Mouse (Mus musculus) brain, embryonic 18.5 days (tissue): ENCODE results near the gene Ogdhl.
"Not testable (repeated sequence)": the region's sequence is repeated elsewhere in the genome, so short reads cannot be mapped to it uniquely, and the experiment has no call there.

Experiments
- DNase-seq: peaks from one replicate; pipeline ENCODE4 v3.0.0-alpha.2; 2012; ENCODE audit warnings: low read depth, low spot score

Gene Ogdhl

DNA sequence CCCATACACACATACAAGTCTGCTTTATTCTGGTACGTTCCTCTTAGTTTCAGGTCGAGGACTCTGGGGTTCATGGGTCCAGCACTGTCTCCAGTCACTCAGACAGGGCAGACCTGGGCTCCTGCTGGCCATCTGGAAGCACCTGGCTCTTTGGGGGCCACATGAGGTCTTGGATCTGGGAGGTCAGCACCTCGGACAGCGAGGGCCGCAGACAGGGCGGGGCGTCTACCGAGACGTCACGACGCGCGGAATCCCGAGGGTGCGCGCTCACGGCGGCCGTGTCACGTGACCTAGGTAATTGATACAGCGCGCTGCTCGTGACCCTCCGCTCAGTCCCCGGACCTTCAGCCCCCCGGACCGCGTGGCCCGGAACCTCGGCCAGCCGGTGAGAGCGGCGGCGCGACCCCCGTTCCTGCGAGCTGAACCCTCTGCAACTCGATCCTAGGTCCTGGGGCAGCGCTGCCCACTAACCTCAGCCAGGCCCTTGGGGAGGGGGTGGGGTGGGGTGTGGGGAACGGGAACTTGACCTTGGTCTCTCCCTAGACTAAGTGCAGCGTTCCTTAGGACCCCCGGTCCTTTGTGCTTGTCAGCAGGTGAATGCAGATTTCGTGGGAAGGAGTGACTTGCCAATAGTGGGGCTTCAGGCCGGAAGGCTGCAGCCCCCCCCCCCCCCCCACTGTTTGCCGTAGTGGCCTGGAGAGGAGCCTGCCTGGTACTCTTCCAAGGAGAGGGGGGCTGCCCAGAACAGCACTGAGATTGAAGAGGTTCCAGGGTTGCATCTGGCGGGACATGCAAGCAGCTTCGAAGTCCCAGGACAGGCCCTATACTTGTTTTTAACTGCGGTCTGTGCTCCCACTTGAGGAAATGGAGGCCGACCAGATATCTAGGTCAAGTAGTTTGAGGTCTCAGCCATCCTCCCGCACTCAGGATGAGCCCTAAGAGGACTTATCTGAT, at the start of gene Ogdhl:
Ogdhl (plus strand) TSS at position 288 of the 954 bp plus-strand sequence.
- DNase-seq: peak; percentile 34

DNA sequence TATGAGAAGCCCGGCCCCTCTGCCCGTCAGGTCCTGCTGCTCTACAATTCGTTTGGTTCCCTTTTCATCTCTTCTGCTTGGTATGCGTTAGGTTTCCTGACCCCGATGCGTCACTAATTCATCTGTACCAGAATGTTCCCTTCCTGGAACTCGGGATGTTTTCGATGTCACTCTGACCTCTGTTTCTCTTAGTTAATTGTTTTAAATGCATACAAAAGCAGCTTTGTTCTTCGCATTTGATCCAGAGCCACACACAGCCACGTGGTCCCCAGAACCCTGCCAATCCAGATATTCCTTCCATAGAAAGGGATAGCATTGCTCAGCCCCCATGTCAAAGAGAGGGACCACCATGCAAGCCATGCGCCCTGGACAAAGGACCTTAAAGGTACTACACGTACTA, 20.2 kb upstream of the Ogdhl start:
- no peak for DNase-seq

DNA sequence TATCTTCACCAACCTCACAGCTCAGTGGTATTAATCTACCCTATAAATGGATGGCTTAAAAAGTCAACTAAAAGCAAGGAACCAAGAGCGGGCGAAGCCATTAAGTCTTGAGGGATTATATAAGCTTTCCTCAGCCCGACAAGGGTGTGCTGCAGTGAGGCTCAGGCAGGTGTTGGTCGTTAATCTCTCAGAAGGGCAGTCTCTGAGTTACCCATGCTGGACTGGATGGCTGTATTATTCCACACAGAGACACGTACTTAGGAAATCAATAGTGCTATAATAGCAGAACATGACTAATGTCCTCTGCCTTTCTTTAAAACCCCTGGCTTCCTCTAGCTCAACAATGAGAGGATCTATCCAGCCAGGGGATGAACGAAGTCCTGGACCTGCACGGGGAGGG, 19.4 kb upstream of the Ogdhl start:
- no peak for DNase-seq

DNA sequence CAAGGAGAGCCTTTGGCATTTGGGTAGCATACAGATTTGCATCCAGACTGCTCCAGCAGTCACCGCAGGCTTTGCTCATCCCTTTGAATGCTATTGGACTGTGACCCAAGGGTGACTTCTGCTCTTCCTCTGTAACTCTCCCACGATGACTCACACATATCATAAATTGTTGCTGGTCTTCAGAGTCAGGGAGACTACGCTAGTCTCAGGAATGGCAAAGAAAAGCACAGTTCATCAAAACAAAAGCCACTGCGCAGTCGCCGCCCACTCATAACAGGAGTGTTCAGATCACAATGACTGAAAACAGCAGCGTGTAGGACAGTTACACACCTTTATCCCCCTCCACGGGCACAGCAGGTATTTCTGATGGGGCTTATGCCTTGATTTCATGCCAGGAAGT, 16.9 kb upstream of the Ogdhl start:
- DNase-seq: no peak

DNA sequence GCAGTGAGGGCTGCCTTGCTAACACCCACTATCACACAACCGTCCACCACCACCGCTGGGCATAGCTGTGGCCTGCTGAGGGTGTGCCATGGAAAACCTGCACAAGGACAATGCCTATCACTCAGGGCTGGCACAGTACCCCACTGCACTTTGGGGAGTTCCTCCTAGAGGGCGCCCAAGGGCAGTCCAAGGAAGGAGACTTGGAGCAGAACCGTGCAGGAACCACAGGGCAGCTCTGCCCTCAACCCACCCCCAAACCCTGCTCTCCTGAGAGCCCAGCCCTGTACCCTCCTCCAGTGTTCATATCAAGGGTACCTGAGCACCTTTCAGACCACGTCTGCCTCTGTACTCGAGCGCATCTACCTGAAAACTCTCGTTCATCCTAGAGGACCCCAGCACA, 11.9 kb upstream of the Ogdhl start:
- no peak for DNase-seq

DNA sequence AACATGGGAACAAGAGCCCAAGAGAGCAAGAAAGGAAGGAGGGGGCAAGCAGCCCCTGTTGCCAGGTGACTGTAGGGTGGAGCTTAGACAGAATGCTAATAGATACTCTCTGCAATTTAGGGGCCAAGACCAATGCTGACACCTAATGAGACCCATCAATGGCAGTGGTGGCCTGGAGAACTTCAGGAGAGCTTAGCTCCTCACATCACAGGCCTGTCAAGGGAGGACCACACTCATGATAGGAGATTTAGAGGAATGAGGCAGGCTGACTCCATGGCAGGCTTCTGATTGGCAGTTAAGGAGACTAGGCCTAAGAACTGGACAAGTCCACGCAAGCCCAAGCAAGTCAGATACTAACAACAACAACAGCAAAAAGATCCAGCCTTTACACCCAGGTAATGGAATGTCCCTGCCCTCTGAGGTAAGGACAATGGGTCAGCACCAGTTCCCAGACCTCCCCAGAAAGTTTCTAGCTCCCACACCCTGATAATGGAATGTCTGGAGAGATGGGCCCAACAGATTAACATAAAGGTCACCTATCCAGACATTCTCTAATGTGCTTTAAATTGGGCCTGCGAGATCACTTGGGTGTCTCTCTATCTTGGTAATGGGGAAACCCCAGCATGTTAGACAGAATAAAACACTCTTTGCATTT, 10.3 kb upstream of the Ogdhl start:
- no peak for DNase-seq

DNA sequence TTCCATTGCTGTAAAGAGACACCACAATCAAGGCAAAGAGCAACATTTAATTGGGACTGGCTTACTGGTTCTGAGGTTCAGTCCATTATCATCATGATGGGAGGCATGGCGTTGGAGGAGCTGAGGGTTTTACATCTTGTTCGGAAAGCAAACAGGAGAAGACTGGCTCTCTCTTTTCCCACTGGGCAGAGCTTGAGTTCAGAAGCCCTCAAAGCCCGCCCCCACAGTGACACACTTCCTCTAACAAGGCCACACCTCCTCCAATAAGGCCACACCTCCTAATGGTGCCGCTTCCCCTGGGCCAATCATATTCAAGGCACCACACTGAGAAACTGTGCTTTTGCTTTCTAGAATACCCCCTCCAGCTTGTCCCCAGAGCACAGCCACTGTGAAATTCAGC, 4.0 kb upstream of the Ogdhl start:
- DNase-seq: no peak

DNA sequence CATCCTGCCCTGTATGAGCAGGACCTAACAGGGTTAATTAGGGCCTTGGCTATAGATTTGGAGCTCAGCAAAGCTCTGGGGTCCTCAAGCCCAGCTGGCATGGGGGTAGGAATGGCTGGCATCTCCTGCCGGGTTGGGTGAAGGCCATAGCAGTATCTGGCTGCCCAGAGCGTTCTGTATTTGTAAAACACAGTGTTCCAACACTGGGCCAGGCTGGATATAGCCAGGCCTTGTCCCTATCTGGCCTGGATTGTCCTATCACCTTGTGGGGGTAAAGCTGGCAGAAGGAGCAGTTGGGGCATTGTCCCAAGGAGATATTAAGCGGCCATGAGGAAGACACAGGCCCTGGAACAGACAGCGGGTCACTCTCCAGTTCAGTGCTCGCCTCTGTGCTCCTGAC, 1.4 kb downstream of the Ogdhl start:
- no peak for DNase-seq

DNA sequence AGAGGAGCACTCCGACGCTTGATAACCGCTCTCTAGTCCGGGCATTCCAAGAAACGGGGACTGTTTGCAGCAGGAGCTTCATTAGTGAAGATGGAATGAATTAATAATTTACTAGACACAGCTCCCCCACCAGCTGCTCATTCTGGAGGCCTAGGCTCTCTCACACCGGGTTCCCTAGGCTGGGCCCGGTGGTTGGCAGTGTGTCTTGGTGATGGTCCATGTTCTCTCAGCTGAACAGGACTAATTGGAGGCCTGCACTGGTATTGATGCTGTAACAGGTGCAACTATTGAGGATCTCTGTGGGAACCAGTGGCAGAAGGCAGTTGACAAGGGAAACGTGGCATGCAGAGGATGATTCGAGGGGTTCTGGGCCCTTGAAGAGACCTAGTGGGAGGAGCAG, 5.5 kb downstream of the Ogdhl start:
- DNase-seq: no peak

DNA sequence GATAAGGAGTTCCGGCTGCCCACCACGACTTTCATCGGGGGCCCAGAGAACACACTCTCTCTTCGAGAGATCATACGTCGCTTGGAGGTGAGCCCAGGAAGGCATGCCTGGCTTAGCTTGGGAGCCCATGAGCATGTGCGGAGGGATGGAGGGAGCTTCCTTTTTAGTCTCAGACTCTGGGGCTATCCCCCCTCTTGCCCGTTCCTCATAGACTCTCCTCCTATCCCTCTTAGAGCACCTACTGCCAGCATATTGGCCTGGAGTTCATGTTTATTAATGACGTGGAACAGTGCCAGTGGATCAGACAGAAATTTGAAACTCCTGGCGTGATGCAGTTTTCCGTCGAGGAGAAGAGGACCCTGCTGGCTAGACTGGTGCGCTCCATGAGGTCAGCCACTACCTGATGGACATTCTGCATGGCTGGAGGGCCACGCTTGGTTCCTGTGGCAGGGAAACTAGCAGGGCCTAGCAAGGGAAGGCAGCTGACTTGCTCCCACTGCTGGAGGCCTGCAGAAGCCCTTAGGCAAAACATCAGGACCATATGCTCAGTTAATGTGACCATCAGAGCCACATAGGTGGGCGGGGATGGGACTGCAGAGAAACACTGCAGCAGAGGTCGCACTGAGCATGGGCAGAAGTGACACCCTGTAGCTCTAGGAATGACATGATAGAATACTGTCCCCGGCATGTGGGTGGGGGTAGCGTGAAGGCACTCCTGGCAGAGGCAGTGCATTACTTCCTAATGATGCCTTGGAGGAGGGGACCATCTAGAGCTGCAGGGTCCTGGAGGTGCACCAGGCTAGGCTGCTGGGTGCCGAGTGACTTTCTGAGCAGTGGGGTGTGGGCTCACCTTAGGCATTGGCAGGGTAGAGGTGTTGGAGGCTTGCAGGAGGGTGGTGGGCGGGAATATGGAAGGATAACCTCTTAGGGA, 11.0 kb downstream of the Ogdhl start:
- no peak for DNase-seq

DNA sequence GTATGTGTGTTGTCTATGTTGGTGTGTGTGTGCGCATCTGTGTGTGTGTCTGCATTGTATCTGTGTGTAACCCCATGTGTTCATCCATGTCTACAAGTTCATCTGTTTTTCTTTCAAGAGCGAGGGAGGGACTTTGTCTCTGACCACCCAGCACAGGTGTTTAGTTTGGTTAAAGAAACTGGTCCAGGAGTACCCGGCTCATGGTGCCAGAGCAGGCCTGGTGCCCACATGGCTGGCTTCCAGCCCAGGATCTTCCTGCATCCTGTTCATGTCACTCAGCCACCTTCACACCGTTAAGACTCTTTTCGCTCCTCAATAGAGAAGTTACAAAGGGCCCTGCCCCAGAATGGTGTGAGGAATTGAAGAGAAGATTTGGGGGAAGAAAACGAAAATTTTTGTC, 14.2 kb downstream of the Ogdhl start:
- no peak for DNase-seq

DNA sequence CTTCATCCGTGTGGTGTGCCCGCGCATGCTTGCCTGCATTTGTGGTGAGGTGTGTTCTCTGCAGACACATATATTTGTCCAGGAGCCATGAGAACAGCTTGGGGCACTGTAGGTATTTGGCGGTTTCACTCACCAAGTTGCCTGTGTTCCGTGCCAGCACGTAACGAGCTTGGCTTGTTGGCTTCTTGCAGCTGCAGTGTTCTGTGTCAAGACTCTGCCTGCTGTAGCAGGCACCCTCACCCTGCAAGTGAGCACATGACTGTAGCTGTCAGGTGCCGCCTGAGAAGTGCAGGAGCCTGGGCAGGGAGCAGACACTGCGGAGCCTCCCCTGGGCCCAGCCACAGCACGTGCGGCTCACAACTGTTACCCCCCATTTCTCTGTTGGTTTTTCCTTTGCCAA, 14.7 kb downstream of the Ogdhl start:
- no peak for DNase-seq

DNA sequence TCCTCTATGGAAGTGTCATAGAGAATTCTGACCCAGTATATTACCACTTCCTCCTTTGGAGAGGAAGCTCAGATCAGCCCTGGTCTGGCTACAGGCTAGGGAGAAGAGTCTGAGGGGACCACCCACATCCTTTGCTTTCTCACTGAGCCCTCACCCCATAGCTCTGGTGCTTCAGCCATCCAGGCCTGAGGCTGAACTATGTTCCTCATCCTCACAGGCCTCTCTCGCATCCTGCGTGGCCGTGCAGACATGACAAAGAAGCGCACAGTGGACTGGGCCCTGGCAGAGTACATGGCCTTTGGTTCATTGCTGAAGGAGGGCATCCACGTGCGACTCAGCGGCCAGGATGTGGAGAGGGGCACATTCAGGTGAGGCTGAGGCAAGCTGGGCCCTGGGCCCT, 20.0 kb downstream of the Ogdhl start:
- no peak for DNase-seq

DNA sequence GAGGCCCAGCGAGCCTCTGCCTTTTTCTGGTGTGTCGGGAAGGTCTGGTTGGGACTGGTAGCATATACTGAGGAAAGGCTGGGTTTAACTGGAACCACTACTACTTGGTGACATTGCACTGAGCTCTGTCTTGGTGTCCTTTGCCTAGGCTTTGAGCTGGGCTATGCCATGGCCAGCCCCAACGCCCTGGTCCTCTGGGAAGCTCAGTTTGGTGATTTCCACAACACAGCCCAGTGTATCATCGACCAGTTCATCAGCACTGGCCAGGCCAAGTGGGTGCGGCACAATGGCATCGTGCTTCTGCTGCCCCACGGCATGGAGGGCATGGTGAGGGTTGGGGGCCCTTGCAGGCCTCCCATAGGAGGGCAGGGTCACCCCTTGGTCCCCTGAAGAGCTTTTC, 22.4 kb downstream of the Ogdhl start:
- DNase-seq: no peak

DNA sequence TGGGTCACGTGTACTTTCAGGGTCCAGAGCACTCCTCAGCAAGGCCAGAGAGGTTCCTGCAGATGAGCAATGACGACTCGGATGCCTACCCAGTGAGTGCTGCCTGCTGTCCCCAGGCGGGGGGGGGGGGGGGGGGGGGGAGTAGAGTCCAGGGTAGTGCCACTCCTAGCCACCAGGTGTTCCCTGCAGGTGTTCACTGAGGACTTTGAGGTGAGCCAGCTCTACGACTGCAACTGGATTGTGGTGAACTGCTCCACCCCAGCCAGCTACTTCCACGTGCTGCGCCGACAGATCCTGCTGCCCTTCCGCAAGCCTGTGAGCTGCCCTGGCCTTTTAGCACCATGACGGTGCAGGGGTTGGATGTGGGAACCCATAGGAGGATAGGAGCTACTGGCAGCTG, 22.9 kb downstream of the Ogdhl start:
- DNase-seq: no peak

DNA sequence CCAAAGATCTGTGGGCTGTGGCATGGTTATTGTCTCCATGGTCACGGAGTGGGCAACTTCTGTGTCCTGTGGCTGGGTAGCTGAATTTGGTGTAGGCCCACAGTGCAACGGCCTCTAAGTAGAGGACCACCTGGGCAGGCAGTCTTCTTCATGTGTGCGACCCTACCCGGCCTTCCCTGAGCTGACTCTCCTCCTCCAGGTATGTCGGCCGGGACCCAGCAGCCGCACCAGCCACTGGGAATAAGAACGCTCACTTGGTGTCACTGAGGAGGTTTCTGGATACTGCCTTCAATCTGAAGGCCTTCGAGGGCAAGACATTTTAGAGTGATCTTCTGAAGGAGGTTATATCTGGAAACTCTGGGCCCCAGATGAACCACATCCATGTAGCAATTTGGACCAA, 25.5 kb downstream of the Ogdhl start:
- DNase-seq: no peak

DNA sequence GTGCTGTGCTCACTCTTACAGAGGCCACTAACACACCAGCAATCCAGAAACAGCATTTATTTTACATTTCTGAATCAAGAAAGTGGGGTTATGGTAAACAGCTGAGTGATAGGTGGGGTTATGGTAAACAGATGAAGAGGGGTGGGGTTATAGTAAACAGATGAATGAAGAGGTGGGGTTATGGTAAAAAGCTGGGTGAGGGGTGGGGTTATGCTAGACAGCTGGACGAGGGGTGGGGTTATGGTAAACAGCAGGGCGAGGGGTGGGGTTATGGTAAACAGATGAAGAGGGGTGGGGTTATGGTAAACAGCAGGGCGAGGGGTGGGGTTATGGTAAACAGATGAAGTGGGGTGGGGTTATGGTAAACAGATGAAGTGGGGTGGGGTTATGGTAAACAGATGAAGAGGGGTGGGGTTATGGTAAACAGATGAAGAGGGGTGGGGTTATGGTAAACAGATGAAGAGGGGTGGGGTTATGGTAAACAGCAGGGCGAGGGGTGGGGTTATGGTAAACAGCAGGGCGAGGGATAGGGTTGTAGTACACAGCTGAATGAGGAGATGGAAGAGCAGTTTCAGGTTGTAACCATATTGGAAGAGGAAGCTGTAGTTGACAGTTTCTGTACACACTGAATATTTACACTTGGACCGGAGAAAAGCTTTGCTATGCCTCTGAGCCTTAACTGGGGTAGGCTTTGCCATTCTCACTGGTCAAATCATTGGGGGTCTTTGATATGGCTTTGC, 29.5 kb downstream of the Ogdhl start:
- not testable (repeated sequence) for DNase-seq

DNA sequence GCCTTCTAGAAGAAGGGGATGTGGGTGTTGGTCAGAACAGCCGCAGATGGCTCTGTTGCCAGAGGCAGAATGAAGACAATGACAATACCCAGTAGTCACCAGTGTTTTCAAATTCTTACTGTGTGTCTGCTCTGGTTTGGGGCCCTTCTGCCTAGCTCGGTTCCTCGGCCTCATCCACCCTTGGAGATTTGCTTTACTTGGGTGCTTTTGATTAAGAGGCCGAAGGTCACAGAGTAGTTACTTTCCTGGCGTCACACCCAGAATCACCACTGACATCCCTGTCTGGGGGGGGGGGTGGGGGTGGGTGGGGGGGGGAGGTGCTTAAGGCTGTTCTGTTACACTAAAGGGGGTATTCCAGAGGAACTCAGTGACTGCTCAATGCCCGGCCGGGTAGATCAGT, 42.5 kb downstream of the Ogdhl start:
- no peak for DNase-seq

DNA sequence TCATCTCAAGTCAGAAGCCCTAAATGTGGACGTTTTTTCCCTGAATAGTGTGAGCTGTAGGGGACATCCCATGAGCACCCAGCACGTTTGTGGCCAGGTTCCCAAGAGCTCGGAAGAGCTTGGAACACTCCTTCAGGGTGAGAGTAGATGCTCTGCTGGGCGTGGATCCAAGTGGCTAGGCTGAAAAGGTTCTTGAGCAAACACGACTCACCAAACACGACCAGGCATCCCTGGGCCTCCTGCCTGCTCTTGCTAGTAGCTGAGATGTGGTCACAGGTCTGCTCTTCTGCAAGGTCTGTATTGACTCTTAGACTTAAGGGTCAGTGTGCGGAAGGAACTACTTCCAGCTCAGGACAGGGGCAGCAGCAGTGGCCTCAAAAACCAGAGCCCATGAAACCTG, 47.9 kb downstream of the Ogdhl start:
- DNase-seq: no peak

DNA sequence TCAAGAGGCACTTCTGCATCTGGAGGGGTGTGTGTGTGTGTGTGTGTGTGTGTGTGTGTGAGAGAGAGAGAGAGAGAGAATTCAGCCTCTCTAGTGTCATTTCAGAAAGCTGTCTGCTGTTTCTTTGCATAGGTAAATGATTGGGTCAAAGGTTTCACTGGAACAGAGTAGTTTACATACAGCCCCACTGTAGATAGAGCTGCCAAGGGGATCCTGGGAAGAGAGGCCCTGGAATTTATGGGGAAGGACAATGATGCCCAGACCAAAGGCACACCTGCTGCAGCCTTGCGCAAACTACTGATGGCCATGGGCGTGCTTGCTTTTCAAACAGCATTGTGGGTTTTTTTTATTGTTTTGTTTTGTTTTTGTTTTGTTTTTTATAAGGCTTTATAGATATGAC, 50.7 kb downstream of the Ogdhl start:
- DNase-seq: no peak

DNA sequence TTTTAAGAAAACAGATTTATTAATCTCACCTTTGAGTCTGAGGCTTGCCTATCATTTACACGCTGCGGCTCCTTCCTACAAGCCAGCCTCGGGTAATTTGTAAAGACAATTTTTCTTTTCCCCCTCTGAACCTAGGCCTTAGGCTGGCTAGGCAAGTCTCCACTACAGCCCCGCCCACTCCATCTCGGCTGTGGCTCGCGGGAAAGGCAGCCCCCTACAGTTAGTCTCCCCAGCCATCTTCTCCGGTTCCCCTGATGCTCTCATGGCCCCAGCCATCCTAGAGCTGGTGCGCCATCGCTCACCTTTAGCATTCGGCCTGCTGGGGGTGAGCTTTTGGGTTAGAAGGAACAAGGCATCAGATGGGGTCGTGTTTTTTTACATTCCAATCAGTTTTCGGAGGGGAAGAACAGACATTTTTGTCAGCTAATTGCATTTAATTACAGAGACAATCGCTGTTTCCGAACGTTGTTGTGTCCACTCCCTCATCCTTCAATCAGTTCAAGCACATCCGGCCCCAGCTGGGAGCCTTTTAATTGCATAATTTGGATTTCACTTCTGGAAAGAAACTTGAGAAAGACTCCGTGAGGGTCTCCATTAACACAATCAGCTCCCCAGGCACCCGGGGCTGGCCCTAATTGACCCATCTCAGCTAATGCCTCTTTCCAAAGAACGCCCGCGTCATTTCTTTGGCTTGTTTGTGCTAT, 57.7 kb downstream of the Ogdhl start:
- DNase-seq: no peak
